Mouse (Mus musculus) gastrocnemius, postnatal 14 days (tissue): ENCODE data around the gene Phf20. TPM values are rescaled to one million over a fixed set of nuclear protein-coding genes. Genes with fewer than 3 reads are reported as not detected.

Experiments
- DNase-seq: peaks from one replicate; pipeline ENCODE4 v3.0.0; 2021; ENCODE audit warnings: mixed read lengths
- intact Hi-C: fragments of 180-260 bp; cut with DNase I; formaldehyde crosslinking; loops from one replicate; pipeline ENCODE4 v1.15.1; 2025; ENCODE audit warnings: low total_unique reads
- total RNA-seq, 2 experiments: library from RNA; stranded (reverse); gene quantifications; 2 replicates each; pipeline ENCODE4 v1.2.3; 2021

The Phf20 gene
- total RNA-seq, 2 experiments from 2014 or later = 17.1 to 22.1 TPM

GRCm38 (mm10) chr2:156257051-156257450 is 60.8 kb downstream of the Phf20 start:
- intact Hi-C loops = no loop called here
- DNase-seq = peak; percentile 25

- intact Hi-C loops = no loop called here
- DNase-seq = peak; percentile 11
Measured at GRCm38 (mm10) chr2:156257922-156258761, 61.9 kb downstream of the Phf20 start.

- intact Hi-C loops = no loop called here
- no peak for DNase-seq
Measured at GRCm38 (mm10) chr2:156260968-156261367, 64.7 kb downstream of the Phf20 start.

- intact Hi-C loops = no loop called here
- DNase-seq = no peak
Measured at GRCm38 (mm10) chr2:156263204-156263893, 67.1 kb downstream of the Phf20 start.

DNA sequence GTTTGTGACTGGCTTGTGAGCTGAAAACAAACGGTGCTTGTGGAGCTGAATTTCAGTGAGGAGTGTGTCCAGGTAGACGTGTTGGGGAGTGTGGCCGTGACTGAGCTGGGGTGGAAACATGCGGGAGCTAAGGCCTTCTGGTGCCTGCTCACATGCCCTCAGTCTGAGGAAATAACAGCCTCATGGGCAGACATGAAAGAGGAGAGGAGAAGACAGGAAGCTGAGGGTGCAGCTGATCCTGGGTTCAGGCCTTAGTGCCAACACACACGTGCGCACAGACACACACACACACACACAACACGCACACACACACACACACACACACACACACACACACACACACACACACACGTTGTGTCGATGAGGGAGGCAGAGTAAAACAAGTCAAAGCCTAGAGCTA is 71.4 kb downstream of the Phf20 start:
- DNase-seq = no peak
- intact Hi-C loops = no loop called here

DNA sequence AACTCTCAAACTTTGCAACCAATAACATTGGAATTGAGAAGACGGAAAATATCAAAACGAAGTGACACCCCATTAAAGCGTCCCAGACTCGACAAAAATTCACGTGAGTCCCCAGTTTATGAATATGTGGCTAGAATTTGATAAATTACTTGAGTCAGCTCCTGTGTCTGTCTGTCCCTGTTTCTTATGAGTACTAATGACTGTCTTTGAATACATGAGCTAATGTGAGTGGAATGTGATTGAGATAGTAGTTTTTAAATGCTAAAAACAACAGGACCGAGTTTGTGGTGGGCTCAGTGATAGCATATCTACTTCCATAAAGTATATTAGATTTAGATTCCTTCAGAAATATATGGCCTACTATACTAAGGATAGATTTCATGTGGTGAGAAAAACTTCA is 76.3 kb downstream of the Phf20 start:
- intact Hi-C loops = loop anchor here (10.0 kb wide), 1 partner anchor 308 kb away; no protein-coding TSS in a partner anchor
- no peak for DNase-seq

- intact Hi-C loops = loop anchor here (10.0 kb wide), 1 partner anchor 314 kb away; no protein-coding TSS in a partner anchor
- DNase-seq = peak; percentile 76
Measured at GRCm38 (mm10) chr2:156278226-156279017, 82.2 kb downstream of the Phf20 start.

DNA sequence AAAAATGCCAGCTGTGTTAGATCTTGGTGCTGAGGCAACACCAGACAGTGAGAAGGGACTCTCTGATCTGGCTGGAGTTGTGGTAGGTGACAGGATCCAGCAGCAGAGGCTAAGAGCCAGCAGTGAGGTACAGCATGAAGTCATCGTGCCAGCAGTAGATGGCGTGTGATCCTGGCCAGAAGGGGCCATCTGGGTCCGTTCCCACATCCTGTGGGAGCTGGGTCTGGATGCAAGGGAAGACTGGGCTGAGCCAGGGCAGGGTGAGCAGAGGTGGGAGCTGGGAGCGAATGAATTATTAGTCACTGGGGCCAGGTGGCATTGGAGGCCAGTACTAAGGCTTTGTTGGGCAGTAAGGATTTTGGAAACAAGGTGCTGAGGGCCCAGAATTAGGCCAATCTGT is 85.0 kb downstream of the Phf20 start:
- DNase-seq = no peak
- intact Hi-C loops = no loop called here

DNA sequence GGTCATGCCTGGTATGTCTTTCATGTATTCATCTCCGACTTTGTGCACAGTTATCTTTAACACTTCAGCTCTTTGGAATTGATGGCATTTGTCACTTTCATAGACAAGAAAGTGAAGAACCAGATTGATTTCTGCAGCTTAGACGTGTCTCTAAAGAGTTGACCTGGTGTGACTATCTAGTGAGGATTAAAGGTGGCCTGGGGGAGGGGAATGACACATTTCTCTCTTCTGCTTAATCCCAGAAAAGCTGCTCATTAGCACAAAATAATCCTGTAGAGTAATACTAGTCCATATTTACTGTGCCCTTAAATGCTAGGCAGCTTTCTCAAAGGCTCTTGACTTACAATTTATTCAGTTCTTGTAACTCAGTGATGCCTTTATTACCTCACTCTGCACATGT is 88.9 kb downstream of the Phf20 start:
- DNase-seq = no peak
- intact Hi-C loops = no loop called here

- no peak for DNase-seq
Measured at GRCm38 (mm10) chr2:156286733-156287132, 90.5 kb downstream of the Phf20 start.

GRCm38 (mm10) chr2:156288222-156288621 is 92.0 kb downstream of the Phf20 start:
- DNase-seq = no peak
- intact Hi-C loops = no loop called here

More at GRCm38 (mm10) chr2:156286733-156287132, 90.5 kb downstream of the Phf20 start:
- intact Hi-C loops = no loop called here

DNA sequence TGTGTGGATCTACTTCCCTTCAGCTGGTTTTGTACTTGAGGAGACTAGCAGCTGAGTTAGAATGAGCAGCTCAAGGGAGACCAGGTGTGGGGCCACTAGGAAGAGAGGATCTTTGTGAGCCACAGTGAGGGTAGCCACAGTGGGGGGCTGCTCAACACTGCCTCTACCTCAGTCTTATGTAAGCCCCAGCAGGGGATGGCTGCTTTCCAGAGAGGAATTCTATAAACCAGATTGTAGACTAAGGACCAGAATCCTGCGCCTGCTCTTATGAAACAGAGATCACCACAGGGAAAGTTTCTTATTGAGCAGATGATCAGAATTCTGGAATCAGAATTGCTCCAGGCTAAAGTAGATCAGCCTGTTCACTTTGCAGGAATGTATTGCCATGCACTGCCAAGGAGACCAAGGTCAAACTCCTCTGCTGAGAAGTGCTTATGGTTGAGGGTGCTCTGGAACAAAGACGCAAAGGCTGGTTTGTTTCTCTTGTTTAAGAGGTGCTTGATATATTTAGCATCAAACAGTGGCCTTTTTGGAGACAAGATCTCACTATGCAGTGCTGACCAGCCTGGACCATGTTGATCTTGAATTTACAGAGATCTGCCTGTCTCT is 93.4 kb downstream of the Phf20 start:
- no peak for DNase-seq
- intact Hi-C loops = no loop called here

GRCm38 (mm10) chr2:156291998-156292397 is 95.7 kb downstream of the Phf20 start:
- DNase-seq = no peak
- intact Hi-C loops = no loop called here

GRCm38 (mm10) chr2:156295601-156296063 is 99.4 kb downstream of the Phf20 start:
- intact Hi-C loops = no loop called here
- DNase-seq = no peak

DNA sequence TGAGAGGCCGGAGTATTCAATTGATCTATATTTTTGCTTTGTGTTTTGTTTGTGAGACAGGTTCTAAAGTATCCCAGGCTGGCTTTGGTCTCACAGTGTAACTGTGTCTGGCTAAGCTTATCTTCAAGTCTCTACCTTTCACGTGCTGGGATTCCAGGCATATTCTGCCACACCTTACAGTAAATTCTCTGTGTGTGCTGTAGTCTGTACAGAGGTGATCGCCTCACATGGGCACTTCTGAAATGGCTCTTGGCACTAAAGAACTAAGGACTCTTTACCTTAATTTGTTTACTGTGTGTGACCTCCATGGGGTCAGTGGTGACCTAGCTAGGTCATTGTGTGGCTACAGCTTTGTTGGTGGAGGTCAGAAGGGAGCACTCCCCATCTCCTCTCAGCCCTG is 99.9 kb downstream of the Phf20 start:
- intact Hi-C loops = no loop called here
- DNase-seq = no peak

- DNase-seq = no peak
Measured at GRCm38 (mm10) chr2:156297653-156298052, 101.4 kb downstream of the Phf20 start.

DNA sequence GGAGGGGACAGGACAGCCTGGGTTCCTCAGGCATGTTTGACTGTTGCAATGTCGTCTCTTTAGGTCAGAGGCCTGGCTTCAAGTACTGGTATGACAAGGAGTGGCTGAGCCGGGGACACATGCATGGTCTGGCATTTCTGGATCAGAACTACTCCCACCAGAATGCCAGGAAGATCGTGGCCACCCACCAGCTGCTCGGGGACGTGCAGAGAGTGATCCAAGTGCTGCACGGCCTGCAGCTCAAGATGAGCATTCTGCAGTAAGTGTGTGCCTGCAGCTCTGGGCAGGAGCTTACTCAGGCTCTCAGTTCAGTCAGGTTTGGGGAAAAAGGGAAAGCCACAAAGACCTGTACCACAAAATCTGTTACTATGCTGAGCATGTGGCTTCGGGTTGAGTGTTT is 102.2 kb downstream of the Phf20 start:
- intact Hi-C loops = no loop called here

More at GRCm38 (mm10) chr2:156297653-156298052, 101.4 kb downstream of the Phf20 start:
- intact Hi-C loops = no loop called here

GRCm38 (mm10) chr2:156302063-156302462 is 105.8 kb downstream of the Phf20 start:
- DNase-seq = no peak
- intact Hi-C loops = no loop called here

More for the DNA sequence above, 102.2 kb downstream of the Phf20 start:
- DNase-seq = no peak

GRCm38 (mm10) chr2:156304351-156304750 is 108.1 kb downstream of the Phf20 start:
- intact Hi-C loops = no loop called here
- DNase-seq = no peak
